In the genomic region with DNA sequence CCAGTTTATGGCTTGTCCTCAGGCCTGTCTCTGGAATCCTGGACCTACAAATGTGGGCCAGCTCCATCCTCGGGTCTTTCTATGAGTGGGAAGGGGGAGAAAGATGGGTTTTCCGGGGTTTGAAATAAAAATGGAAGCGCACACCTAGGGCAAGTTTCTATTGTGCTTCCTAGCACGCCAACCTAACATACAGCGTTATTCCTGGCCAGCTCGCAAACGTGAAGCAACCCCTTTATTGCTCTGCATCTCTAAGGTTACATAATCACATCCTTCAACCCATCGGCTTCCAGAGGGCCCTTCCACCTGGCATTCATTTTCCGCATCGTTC, we compare ENCODE assay signal across 8 mouse cellular contexts. TPM values are rescaled to one million over a fixed set of nuclear protein-coding genes. Genes with fewer than 3 reads are reported as not detected.
DNase-seq lines count a peak whose midpoint lies in the region; ATAC-seq lines count a peak whose summit lies in the region.

No protein-coding gene starts in this region.

- H3K79me2 ChIP-seq in macrophage (ENCODE audit: inconsistent target) = no peaks in the 10 kb centered on the region

- H3K27ac ChIP-seq in heart, embryonic 15.5 days = no peak overlapping the region
- no peak overlapping the region for H3K27ac ChIP-seq in brown adipose tissue, adult 24 weeks (replicated peaks; ENCODE audit: low read depth, low read length)
- no peak overlapping the region for H3K27ac ChIP-seq in hindbrain, embryonic 11.5 days (ENCODE audit: low read depth, low read length)
- no peak overlapping the region for H3K27ac ChIP-seq in macrophage

- 17% methylated on average over 10 of the region's 10 CpGs for WGBS in heart, embryonic 15.5 days
- WGBS in hindbrain, embryonic 11.5 days = 16% methylated on average over 10 of the region's 10 CpGs
- WGBS in macrophage (ENCODE audit: missing documents) = 16% methylated on average over 10 of the region's 10 CpGs

- no peak for DNase-seq in heart, adult 9 months (ENCODE audit: low spot score in 2 of 2)
- no peak for DNase-seq in hindbrain, embryonic 11.5 days (ENCODE audit: low spot score)
- DNase-seq in right cerebral cortex, postnatal 4 days = no peak
- DNase-seq in right cerebral cortex, postnatal 25 days = no peak
- no peak for DNase-seq in cerebellum, adult 9-11 months

- 0 out of 2 replicates have a peak overlapping the region, but pooled peaks have one; percentile 25 for H3K9ac ChIP-seq in heart, embryonic 15.5 days
- no peak overlapping the region for H3K9ac ChIP-seq in hindbrain, embryonic 11.5 days (ENCODE audit: low read depth, low read length)

- peak overlapping the region; percentile 49 for H3K4me3 ChIP-seq in heart, embryonic 15.5 days
- peak overlapping the region; percentile 46 for H3K4me3 ChIP-seq in brown adipose tissue, adult 24 weeks (ENCODE audit: insufficient read depth, low read depth, low read length)
- H3K4me3 ChIP-seq in hindbrain, embryonic 11.5 days (ENCODE audit: low read depth, low read length) = peak overlapping the region; percentile 51
- H3K4me3 ChIP-seq in macrophage (ENCODE audit: inconsistent target) = peak overlapping the region; percentile 15; the same call in 1 of the 2 replicates

- no peaks in the 10 kb centered on the region for H3K9me3 ChIP-seq in heart, embryonic 15.5 days (replicated peaks)
- no peaks in the 10 kb centered on the region for H3K9me3 ChIP-seq in hindbrain, embryonic 11.5 days (ENCODE audit: control insufficient read depth, low read length)

- peaks cover 34% of the 10 kb centered on the region for H3K27me3 ChIP-seq in heart, embryonic 15.5 days
- H3K27me3 ChIP-seq in hindbrain, embryonic 11.5 days (ENCODE audit: control insufficient read depth, insufficient read depth, low read length) = peaks cover 26% of the 10 kb centered on the region

- H3K36me3 ChIP-seq in heart, embryonic 15.5 days = no peaks in the 10 kb centered on the region
- no peaks in the 10 kb centered on the region for H3K36me3 ChIP-seq in hindbrain, embryonic 11.5 days (ENCODE audit: control insufficient read depth, insufficient read depth, low read length)
- no peaks in the 10 kb centered on the region for H3K36me3 ChIP-seq in macrophage (ENCODE audit: inconsistent target)

- ATAC-seq in heart, embryonic 15.5 days (replicated peaks; ENCODE audit: insufficient number of reproducible peaks, insufficient read depth, low FRiP score, low read depth) = no peak
- ATAC-seq in hindbrain, embryonic 11.5 days (ENCODE audit: low FRiP score) = no peak

- H3K4me1 ChIP-seq in heart, embryonic 15.5 days (replicated peaks) = peaks cover 14% of the 10 kb centered on the region
- H3K4me1 ChIP-seq in brown adipose tissue, adult 24 weeks (ENCODE audit: control insufficient read depth, insufficient read depth, insufficient read length, low read length) = peaks cover 2% of the 10 kb centered on the region; the same call in 1 of the 2 replicates
- peaks cover 7% of the 10 kb centered on the region for H3K4me1 ChIP-seq in hindbrain, embryonic 11.5 days (replicated peaks; ENCODE audit: control insufficient read depth, insufficient read depth, low read length)

- H3K4me2 ChIP-seq in heart, embryonic 15.5 days = peak overlapping the region; percentile 88
- H3K4me2 ChIP-seq in hindbrain, embryonic 11.5 days (replicated peaks; ENCODE audit: low read depth, low read length) = peak overlapping the region; percentile 97

RNA-seq across cellular contexts. Expression of gene D930020B18Rik, which starts 0.5 kb away (rescaled TPM):
- 0.09 and 0.19 TPM in 2 replicates for polyA plus RNA-seq in heart, embryonic 15.5 days (2015; fragmentation: Nextera tagmentation; extraction: Ambion mirVana)
- not detected in 2 replicates for polyA plus RNA-seq in brown adipose tissue, adult 24 weeks (2012; ENCODE audit: insufficient read depth, insufficient read length, missing spikeins)
- polyA plus RNA-seq in hindbrain, embryonic 11.5 days (2014; fragmentation: Nextera tagmentation; extraction: Ambion mirVana) = 0.22 and 0.31 TPM in 2 replicates
- not detected for total RNA-seq in macrophage (2018; cell fraction: chromatin; rRNA removed)
- total RNA-seq in macrophage (2018; cell fraction: cytosol; rRNA removed) = not detected
- not detected for total RNA-seq in macrophage (2018; cell fraction: nucleus; rRNA removed)
- not detected in 3 replicates for polyA plus RNA-seq in macrophage (2018)

RNA-seq across cellular contexts. Expression of gene Xpot, which starts 14.8 kb away (rescaled TPM):
- 27.8 TPM in 2 replicates for polyA plus RNA-seq in heart, embryonic 15.5 days (2015; fragmentation: Nextera tagmentation; extraction: Ambion mirVana)
- 30.2 and 40.6 TPM in 2 replicates for polyA plus RNA-seq in brown adipose tissue, adult 24 weeks (2012; ENCODE audit: insufficient read depth, insufficient read length, missing spikeins)
- polyA plus RNA-seq in hindbrain, embryonic 11.5 days (2014; fragmentation: Nextera tagmentation; extraction: Ambion mirVana) = 49.5 and 51.5 TPM in 2 replicates
- total RNA-seq in macrophage (2018; cell fraction: chromatin; rRNA removed) = 10 to 100 TPM; 12.6 to 84.7 (median 55.2) TPM
- 10 to 100 TPM; 19.9 to 35.8 (median 27.7) TPM for total RNA-seq in macrophage (2018; cell fraction: cytosol; rRNA removed)
- total RNA-seq in macrophage (2018; cell fraction: nucleus; rRNA removed) = 10 to 100 TPM; 18.0 to 55.3 (median 38.0) TPM
- 18.3 to 41.6 TPM (median 29.1 TPM) in 3 replicates for polyA plus RNA-seq in macrophage (2018)

RNA-seq across cellular contexts. Expression of gene Tbk1, which starts 54.3 kb away (rescaled TPM):
- polyA plus RNA-seq in heart, embryonic 15.5 days (2015; fragmentation: Nextera tagmentation; extraction: Ambion mirVana) = 22.0 and 25.3 TPM in 2 replicates
- polyA plus RNA-seq in brown adipose tissue, adult 24 weeks (2012; ENCODE audit: insufficient read depth, insufficient read length, missing spikeins) = 9.4 and 16.4 TPM in 2 replicates
- polyA plus RNA-seq in hindbrain, embryonic 11.5 days (2014; fragmentation: Nextera tagmentation; extraction: Ambion mirVana) = 36.4 and 38.3 TPM in 2 replicates
- 100 to 1,000 TPM; 373 to 867 (median 553) TPM for total RNA-seq in macrophage (2018; cell fraction: chromatin; rRNA removed)
- total RNA-seq in macrophage (2018; cell fraction: cytosol; rRNA removed) = 100 to 1,000 TPM in 3 of 26 experiments, 10 to 100 TPM in 23; 63.2 to 111 (median 83.5) TPM
- total RNA-seq in macrophage (2018; cell fraction: nucleus; rRNA removed) = 100 to 1,000 TPM; 205 to 418 (median 286) TPM
- 65.6 to 104 TPM (median 86.6 TPM) in 3 replicates for polyA plus RNA-seq in macrophage (2018)
